Mouse (Mus musculus) thymus, adult 2 months (tissue): ENCODE measurements at regions not wholly inside any gene's neighbourhood (a gene's known extent, or its start where the extent isn't known, plus 50 kb on each side); places are given as distances from the start of the nearest gene placed in this dataset.

Experiments used
- DNase-seq: peaks from one replicate; pipeline ENCODE4 v3.0.0; 2021
- H3K27ac ChIP-seq: fragments of 200-500 bp; 2 replicates; pipeline ENCODE4 v1.5.1; 2012; ENCODE audit warnings: low read length, control low read depth; ENCODE audit not compliant: control insufficient read depth, insufficient read depth
- H3K27me3 ChIP-seq: fragments of 200-500 bp; 2 replicates; pipeline ENCODE4 v1.6.1; 2012; ENCODE audit warnings: mild to moderate bottlenecking, low read length, moderate library complexity, mixed read lengths; ENCODE audit not compliant: control insufficient read depth, insufficient read depth
- H3K36me3 ChIP-seq: fragments of 200-500 bp; 2 replicates; pipeline ENCODE4 v1.6.1; 2012; ENCODE audit warnings: mild to moderate bottlenecking, low read length, moderate library complexity; ENCODE audit not compliant: control insufficient read depth, insufficient read depth
- H3K4me1 ChIP-seq: fragments of 200-500 bp; replicated peaks from 2 replicates; pipeline ENCODE4 v1.6.1; 2012; ENCODE audit warnings: low read length; ENCODE audit not compliant: control insufficient read depth, insufficient read depth
- H3K4me3 ChIP-seq: fragments of 200-500 bp; 2 replicates; pipeline ENCODE4 v1.5.1; 2012; ENCODE audit warnings: mild to moderate bottlenecking, low read length, control low read depth, moderate library complexity; ENCODE audit not compliant: control insufficient read depth, insufficient read depth
- CTCF ChIP-seq: fragments of 200-500 bp; IDR thresholded peaks from 2 replicates; pipeline ENCODE4 v1.5.1; 2012; ENCODE audit warnings: mild to moderate bottlenecking, control low read depth, low read length, moderate library complexity, borderline replicate concordance; ENCODE audit not compliant: control insufficient read depth, poor library complexity, insufficient read depth; ENCODE audit errors: extremely low read depth
- POLR2A ChIP-seq: fragments of 200-500 bp; IDR thresholded peaks from 2 replicates; pipeline ENCODE4 v1.6.1; 2012; ENCODE audit warnings: mild to moderate bottlenecking, low read length, control low read depth, moderate library complexity; ENCODE audit not compliant: control insufficient read depth, poor library complexity, insufficient read depth; ENCODE audit errors: extremely low read depth
- WGBS: fragments of 180-500 bp; shearing (Covaris S2); methylation state at CpG from one replicate; pipeline ENCODE4 v1.1.7; 2018; 5-methylcytosine and 5-hydroxymethylcytosine counted together

DNA sequence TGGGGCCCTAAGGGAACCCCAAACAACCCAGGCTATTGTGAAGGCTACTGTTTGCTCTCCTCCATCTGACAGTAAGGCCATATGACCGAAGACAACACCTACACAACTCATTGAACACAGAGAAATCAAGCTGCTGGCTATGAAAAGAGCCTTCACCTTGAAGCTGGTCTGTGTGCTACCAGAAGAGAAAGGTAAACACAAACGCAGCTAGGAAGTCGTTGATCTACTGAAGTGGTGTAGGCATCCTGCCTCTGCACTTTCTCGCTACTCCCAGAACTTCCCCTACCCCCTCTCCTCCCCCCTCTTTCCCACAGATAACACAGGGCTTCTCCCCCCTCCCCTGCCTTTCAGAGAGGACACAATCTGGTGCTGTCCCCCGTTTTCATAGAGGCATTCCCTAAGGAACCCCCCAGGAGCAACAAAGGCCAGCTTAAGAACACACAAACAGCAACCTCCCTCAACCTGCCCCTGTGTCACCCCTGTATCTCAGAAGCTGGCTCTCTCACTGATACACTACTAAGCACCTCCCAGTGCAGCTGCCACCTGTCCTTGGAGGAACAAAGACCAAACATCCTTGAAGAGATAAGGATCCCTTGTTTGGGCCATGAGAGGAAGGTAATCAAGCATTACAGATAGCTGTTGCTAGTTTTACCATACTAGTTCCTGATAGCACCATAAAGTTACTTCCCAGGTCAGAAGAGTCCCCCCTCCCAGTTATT is 368.2 kb upstream of the Pkdcc start:
- no peaks in the 10 kb centered on the region for H3K36me3 ChIP-seq
- no peak for DNase-seq
- WGBS, result 45% methylated on average over 5 of the region's 5 CpGs
- no peak for TF ChIP-seq CTCF
- no peak for TF ChIP-seq POLR2A
- no peaks in the 10 kb centered on the region for H3K27me3 ChIP-seq
- no peak overlapping the region for H3K4me3 ChIP-seq
- H3K27ac ChIP-seq, result no peak overlapping the region
- H3K4me1 ChIP-seq, result no peaks in the 10 kb centered on the region

DNA sequence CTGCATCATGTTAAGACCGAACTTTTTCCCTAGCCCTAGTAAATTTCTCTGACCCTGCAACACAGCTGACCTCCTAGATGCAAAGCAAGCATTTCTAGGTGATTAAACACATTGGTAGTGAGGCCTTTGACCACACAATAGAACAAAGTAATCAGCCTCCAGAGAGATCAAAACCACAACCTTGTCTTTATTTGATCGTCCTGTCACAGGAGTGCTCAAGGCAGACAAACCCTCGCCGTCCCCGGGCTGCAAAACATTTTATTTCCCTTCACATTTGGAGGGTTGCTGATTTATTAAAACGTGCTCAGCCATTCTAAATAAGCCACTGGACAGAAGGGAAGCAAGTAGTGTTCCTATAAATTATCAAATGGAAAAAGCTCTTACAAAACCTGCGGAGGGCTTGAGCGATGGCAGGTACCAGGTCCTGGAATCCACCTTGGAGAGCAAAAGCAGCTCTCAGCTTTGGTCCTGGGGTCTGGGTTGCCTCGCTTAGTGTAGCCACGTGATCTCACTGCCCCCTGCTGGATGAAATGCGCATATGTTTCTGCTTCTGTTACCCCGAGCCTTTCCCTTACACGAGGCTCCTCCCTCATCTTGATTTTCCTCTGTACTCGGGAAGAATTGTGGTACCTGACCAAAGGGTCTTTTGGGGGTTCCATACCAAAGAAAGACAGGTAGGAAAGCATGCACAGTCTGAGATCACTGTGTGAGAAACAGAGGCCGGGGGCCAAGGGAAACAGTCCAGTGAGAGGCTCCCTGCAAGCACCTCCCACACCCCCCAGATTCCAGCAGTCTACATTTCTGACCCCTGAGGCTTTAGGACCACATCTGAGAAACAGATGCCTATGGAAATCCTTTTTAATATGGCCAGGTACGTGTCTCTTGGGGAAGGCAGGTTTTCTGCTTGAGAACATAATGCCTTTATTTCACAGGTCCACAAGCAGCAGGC is 357.6 kb upstream of the Pkdcc start:
- Histone ChIP-seq H3K27ac (no peak overlapping the region), H3K4me3 (no peak overlapping the region), H3K27me3 (no peaks in the 10 kb centered on the region), H3K4me1 (no peaks in the 10 kb centered on the region), H3K36me3 (no peaks in the 10 kb centered on the region)
- DNase-seq, result peak; percentile 24
- 35% methylated on average over 16 of the region's 16 CpGs for WGBS
- TF ChIP-seq CTCF (no peak), POLR2A (no peak)

DNA sequence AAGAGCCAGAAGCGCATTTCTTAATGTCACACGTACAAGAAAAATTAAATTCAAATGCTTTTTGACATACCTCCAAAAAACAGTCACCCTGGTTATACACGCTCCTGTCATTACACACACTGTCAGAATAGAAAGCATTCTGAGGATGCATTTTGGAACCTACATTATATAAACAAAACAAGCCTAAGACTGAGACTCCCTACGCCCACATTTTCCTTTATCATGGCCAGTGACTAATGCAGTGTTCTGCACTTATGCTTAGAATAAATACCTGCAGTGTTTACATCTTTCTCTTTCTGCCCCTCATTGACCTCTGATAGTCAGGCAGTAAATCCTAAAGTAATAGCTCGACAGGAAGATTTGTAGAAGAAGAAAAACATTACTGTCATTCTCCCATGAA is 354.7 kb upstream of the Pkdcc start:
- 88% methylated on average over 5 of the region's 5 CpGs for WGBS
- DNase-seq, result no peak
- no peaks in the 10 kb centered on the region for H3K4me1 ChIP-seq
- H3K4me3 ChIP-seq, result no peak overlapping the region
- H3K27me3 ChIP-seq, result no peaks in the 10 kb centered on the region
- H3K36me3 ChIP-seq, result no peaks in the 10 kb centered on the region
- TF ChIP-seq POLR2A (no peak), CTCF (no peak)
- no peak overlapping the region for H3K27ac ChIP-seq

DNA sequence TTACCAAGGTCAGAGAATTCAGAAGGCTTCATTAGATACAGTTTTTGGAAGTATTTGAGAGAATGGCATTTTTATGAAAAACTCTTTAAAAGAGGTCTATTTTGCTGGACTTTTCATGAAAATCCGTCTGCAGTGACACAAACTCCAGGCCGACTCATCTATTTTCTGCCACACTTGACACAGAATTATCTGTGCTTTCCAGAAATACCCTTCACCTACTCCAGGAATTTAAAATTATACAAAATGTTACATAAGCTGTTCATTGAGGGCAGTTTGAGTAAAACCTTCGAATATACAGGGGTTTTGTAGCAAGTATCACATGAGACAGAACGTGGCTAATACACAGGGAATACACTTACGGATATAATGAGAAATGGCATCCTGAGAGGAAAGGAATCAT is 354.1 kb upstream of the Pkdcc start:
- Histone ChIP-seq H3K27me3 (no peaks in the 10 kb centered on the region), H3K4me3 (no peak overlapping the region), H3K36me3 (no peaks in the 10 kb centered on the region), H3K27ac (no peak overlapping the region), H3K4me1 (no peaks in the 10 kb centered on the region)
- no peak for TF ChIP-seq CTCF
- no peak for TF ChIP-seq POLR2A
- 90% methylated on average over 5 of the region's 5 CpGs for WGBS
- no peak for DNase-seq

DNA sequence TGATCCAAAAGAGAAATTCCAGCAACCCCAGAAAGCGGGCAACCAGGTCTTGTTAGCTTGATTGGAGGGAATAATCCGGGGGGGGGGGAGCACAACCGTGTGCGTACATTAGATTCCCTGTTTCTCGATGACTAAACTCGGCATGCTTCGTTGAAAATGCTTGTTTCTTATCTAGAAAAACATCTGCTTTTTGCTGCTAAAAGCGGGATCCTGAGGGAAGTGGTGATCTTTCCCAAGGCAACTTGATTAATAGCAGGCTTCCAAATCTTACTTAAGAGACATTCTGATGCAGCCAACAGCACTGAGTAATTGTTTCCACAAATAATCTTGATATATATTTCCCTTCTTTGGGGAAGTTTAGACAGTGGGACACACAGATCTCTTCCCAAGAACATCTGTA is 338.0 kb upstream of the Pkdcc start:
- no peak overlapping the region for H3K27ac ChIP-seq
- no peaks in the 10 kb centered on the region for H3K36me3 ChIP-seq
- H3K4me1 ChIP-seq, result no peaks in the 10 kb centered on the region
- no peaks in the 10 kb centered on the region for H3K27me3 ChIP-seq
- TF ChIP-seq CTCF (no peak), POLR2A (no peak)
- DNase-seq, result no peak
- 55% methylated on average over 8 of the region's 8 CpGs for WGBS
- H3K4me3 ChIP-seq, result no peak overlapping the region

DNA sequence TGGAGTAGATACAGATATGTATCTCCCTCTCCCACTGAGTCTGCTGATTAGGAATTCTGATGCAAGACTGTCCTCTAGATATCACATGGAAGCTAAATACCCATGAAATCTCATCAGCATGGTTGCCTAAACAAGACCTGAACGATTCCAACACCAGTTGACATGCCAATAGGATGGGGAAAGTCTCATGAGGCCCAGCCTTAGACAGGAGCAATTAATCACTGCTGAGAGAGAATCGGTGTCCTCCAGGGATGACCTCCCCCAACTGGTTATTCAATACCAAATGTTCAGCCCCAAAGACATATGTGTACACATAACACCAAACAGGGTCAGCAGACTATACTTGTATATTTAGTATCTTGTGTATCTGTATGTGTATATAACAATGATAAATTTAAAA is 314.5 kb upstream of the Pkdcc start:
- no peak overlapping the region for H3K27ac ChIP-seq
- H3K36me3 ChIP-seq, result no peaks in the 10 kb centered on the region
- TF ChIP-seq CTCF (no peak), POLR2A (no peak)
- no peaks in the 10 kb centered on the region for H3K27me3 ChIP-seq
- H3K4me3 ChIP-seq, result no peak overlapping the region
- H3K4me1 ChIP-seq, result no peaks in the 10 kb centered on the region
- WGBS, result 87% methylated on average over 2 of the region's 2 CpGs
- no peak for DNase-seq
